Mouse (Mus musculus) layer of hippocampus, postnatal 25 days (tissue): ENCODE measurements around the gene Trio. TPM values are rescaled to one million over a fixed set of nuclear protein-coding genes. Genes with fewer than 3 reads are reported as not detected.

Experiments
- DNase-seq, 2 experiments: peaks; one replicate each; pipeline ENCODE4 v3.0.0; 2022; ENCODE audit warnings: mixed read lengths in 2 of 2, low spot score in 1 of 2; ENCODE audit errors: extremely low spot score in 1 of 2
- total RNA-seq, 2 experiments: library from RNA; stranded (reverse); gene quantifications; 2 replicates each; pipeline ENCODE4 v1.2.3; 2021

Gene Trio
- total RNA-seq, 2 experiments from 2014 or later, result 251 to 305 TPM

DNA sequence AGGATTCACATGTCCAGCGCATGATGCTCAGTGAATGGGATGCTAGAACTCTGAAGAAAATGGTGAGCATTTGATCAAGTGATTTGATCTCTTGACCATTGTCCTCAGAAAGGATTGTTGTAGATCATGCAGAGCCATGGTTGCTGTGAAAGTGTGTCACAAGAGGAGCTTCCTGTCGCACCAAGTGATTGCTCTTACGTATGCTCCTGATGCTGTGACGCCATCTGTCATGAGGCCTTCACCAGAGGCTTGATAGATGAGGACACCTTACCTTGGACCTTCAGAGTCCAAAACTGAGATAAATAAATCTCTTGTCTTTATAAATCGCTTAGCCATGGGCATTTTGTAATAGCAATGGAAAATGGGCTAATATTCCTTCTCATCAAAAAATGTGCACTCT is 328.0 kb downstream of the Trio start:
- no peak for DNase-seq

- DNase-seq, result no peak
These were observed 332.4 kb downstream of the Trio start for GRCm38 (mm10) chr15:27693235-27693634.

DNA sequence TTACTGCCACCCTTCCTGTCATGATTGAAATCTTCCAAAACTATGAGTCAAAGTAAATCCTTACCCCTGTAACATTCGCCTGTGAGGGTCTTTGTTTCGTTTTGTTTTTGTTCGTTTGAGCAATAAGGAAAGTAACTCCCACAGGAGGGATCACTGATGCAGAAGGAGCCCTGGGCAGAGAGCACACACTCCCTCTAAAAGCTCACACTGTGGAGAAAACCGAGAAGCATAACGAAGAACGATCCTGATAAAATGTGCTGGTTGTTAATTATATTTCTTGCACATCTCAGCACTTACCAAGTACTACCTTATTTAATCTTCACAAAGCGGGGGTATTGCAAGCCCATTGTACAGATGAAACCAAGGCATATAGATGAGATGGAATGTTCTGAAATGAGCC is 333.5 kb downstream of the Trio start:
- no peak for DNase-seq

GRCm38 (mm10) chr15:27691213-27691612 is 334.4 kb downstream of the Trio start:
- DNase-seq, result no peak

DNA sequence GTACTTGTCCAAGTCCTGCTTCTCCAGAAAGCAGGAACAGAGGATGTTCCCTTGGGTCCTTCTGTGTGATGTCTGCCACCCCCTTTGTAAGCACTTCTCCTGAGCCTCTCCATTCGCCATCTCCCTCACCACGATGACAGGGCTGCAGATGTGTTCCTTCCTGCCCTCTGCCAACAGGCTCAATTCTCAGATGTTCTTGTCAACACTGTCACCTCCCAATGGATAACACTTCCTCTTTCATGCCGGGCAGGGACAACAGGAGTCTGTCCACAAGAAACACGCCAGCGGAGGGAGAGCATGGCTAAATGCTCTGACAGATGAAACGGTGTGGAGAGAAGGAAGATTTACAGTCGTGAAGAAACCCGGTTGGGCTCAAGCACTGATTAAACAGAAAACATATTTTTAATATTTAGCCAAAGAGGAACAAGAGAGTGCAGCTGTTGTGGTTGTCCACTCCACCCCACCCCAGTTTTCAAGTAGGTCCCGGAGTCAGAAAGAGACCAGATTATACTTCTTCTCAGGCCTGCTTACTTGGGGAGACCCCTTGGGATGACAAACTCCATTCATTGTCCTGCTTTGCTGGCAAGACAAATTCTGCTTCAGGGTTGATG is 337.5 kb downstream of the Trio start:
- DNase-seq, result no peak

DNA sequence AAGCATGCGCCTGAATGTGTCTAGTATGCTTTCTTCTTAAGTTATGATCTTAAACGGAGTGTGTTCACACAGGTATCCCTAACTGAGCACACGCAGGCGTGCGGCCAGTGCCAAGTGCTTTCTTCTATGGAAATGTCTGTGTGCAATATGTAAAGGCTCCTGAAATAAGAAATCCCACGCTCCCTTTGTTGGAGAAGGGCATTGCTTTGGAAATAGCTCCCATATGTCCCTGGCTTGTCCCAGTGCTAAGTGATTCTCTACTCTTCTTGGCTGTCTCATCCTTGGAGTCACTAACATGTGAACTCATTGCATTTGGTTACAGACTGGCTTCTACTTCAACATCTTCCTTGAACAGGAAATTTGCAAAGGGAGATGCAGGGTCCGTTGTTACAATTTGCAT is 340.8 kb downstream of the Trio start:
- no peak for DNase-seq

- DNase-seq, result no peak
These were observed 342.4 kb downstream of the Trio start for GRCm38 (mm10) chr15:27683206-27683605.

DNA sequence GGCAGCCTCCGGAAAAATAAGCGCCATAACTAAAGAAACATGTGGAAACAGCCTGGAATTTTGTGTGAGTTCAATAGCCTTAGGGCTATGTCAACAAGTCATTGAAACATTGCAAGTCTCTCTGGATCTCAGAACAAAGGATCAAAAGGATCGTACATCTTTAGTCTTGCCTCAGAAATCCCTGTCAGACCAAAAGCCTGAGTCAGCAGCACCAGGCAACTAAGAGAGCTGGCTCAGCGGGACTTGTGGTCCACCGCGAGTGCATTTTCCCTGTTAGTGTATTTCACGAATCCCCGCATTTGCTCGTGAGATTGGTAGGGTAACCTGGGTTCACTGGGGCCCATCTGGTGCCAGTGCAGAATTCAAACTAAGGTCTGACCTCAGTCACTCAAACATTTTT is 343.0 kb downstream of the Trio start:
- DNase-seq, result no peak

DNA sequence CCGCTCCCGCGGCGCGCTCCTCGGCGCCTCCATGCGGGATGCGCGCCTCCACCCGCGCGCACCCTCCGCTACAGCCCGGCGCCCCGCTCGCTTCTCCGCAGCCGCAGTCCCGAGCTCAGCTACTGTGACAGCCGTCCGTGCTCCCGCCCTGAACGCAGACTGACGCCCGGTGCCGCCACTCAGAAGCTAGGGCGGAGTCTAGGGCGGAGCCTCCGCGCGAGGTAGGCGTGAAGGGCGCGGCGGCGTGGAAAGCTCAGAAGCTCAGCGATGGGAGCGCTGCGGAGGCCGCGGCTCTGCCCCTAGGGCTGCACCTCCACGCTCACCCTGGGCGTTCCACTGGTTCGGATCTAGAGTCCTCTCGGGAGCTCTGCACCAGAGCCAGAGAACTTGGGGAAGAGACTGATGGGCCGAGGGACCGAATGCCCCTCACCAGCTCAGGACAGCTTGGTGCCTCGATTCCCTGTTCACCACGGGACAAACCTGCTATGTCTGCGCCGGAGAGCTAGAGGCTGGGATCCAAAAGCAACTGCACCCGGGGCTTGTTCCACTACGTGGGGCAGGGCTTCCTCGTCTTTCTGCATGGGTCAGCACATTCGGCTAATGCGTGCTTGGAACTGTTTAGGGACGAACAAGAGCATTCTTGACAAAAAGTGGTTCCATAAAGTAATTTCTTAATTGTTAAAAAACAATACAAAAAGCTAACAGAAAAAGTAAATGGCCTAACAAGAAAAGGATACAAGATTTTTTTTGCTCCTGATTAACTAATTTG is 344.0 kb downstream of the Trio start, which contains the start of gene Otulinl:
TSS of gene Otulinl (minus strand) at position 161 of the 769 bp plus-strand sequence.
- peak; percentile 92 to 95 for DNase-seq

- DNase-seq, result no peak
These were observed 344.7 kb downstream of the Trio start for GRCm38 (mm10) chr15:27680997-27681396.

Other genes with a start within 250 kb of the Trio start
- 1 to 10 TPM; 2.9 to 3.8 TPM for gene Dnah5, start 177.9 kb upstream of the Trio start, total RNA-seq